Mouse (Mus musculus): ENCODE data around the gene Olfr1382. TPM values are rescaled to one million over a fixed set of nuclear protein-coding genes. Genes with fewer than 3 reads are reported as not detected.

Gene Olfr1382
- polyA plus RNA-seq (2012; fragmentation: generic; extraction: Trizol): not detected

DNA sequence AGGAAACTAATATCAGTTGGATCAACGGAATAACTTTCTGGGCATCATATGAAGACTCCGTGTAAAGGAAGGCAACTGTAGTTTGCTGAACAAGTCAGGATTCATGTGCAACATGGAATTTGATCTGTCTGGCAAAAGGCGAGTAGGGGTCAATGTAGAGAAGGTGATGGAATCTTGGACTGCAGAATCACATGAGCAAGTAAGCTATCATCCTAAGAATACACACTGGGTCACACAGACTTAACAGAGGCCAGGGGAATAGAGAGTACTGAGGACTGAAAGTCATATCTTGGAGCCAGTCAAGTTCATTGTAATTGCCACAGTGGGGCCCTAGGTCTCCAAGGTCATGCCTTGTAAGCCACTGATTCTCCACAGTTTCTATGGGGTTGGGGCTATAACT is at the start of gene Olfr1382:
Gene Olfr1382, plus strand, starts transcription at position 301 of the 400 bp plus-strand sequence.

GRCm38 (mm10) chr11:49488770-49489169 is 39.3 kb upstream of the Olfr1382 start, which contains the start of gene Olfr1385:
Olfr1385 (plus strand) TSS chr11:49489070.

DNA sequence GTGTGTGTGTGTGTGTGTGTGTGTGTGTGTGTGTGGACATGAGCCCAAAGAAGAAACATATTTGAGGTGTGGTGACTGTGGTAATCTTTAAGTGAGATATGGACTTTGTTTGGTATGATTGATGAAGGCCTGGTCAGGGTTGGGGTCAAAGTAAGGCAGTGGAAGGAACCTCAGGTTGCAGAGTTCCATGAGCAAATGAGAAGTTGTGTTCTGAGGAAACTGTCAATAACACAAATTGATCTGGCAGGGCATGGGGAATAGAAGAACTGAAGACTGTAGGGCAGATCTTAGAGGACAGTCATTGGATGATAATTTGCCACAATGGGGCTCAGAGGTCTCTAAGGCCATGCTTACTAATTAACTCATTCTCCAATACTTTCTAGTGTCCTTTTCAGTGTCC is 8.7 kb upstream of the Olfr1382 start, which contains the start of gene Olfr1383:
Gene Olfr1383, plus strand, starts transcription at position 301 of the 400 bp plus-strand sequence.

DNA sequence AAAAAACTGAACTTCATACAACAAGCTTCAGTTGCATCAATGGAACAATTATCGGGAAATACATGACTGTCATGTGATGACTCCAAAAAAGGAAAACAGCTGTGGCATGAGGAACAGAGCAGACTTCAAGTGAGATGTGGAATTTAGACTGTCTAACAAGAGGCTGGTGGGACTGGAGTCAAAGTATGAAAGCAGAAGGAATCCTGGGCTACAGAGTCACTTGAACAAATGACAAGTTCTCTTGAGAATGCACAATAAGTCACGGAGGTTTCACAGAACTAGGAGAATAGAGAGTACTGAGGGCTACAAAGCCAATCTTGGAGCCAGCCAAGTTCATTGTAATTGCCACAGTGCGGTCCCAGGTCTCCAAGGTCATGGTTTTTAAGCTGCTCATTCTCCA is 15.1 kb downstream of the Olfr1382 start, which contains the start of gene Olfr1381:
Gene Olfr1381, plus strand, starts transcription at position 301 of the 400 bp plus-strand sequence.

GRCm38 (mm10) chr11:49556578-49556977 is 28.5 kb downstream of the Olfr1382 start, which contains the start of gene Olfr1380:
Olfr1380 (plus strand) TSS chr11:49556878.

Other genes starting within 250 kb of the Olfr1382 start
- gene Olfr1393, start 249.9 kb upstream of the Olfr1382 start, polyA plus RNA-seq (2012; fragmentation: generic; extraction: Trizol): under 1 TPM in 1 of 2 experiments, not detected in 1; 0.04 TPM
- gene Olfr1392, start 243.0 kb upstream of the Olfr1382 start, polyA plus RNA-seq (2012; fragmentation: generic; extraction: Trizol): under 1 TPM in 1 of 2 experiments, not detected in 1; 0.09 TPM
- not detected for gene Olfr10, start 223.5 kb upstream of the Olfr1382 start, polyA plus RNA-seq (2012; fragmentation: generic; extraction: Trizol)
- not detected for gene Olfr1391, start 205.5 kb upstream of the Olfr1382 start, polyA plus RNA-seq (2012; fragmentation: generic; extraction: Trizol)
- not detected for gene Olfr1390, start 193.1 kb upstream of the Olfr1382 start, polyA plus RNA-seq (2012; fragmentation: generic; extraction: Trizol)
- gene Olfr1389, start 105.2 kb upstream of the Olfr1382 start, polyA plus RNA-seq (2012; fragmentation: generic; extraction: Trizol): not detected
- under 1 TPM; 0.01 TPM for gene Olfr1388, start 91.6 kb upstream of the Olfr1382 start, polyA plus RNA-seq (2012; fragmentation: generic; extraction: Trizol)
- gene Olfr1387, start 72.9 kb upstream of the Olfr1382 start, polyA plus RNA-seq (2012; fragmentation: generic; extraction: Trizol): not detected
- not detected for gene Olfr1386, start 63.2 kb upstream of the Olfr1382 start, polyA plus RNA-seq (2012; fragmentation: generic; extraction: Trizol)
- under 1 TPM in 1 of 2 experiments, not detected in 1; 0.01 TPM for gene Olfr1385, start 39.2 kb upstream of the Olfr1382 start, polyA plus RNA-seq (2012; fragmentation: generic; extraction: Trizol)
- not detected for gene Olfr1384, start 21.5 kb upstream of the Olfr1382 start, polyA plus RNA-seq (2012; fragmentation: generic; extraction: Trizol)
- gene Olfr1383, start 8.6 kb upstream of the Olfr1382 start, polyA plus RNA-seq (2012; fragmentation: generic; extraction: Trizol): not detected
- not detected for gene Olfr1381, start 15.2 kb downstream of the Olfr1382 start, polyA plus RNA-seq (2012; fragmentation: generic; extraction: Trizol)
- not detected for gene Olfr1380, start 28.6 kb downstream of the Olfr1382 start, polyA plus RNA-seq (2012; fragmentation: generic; extraction: Trizol)
- not detected for gene Flt4, start 81.0 kb downstream of the Olfr1382 start, polyA plus RNA-seq (2012; fragmentation: generic; extraction: Trizol)
- not detected for gene Scgb3a1, start 135.4 kb downstream of the Olfr1382 start, polyA plus RNA-seq (2012; fragmentation: generic; extraction: Trizol)
- 10 to 100 TPM in 1 of 2 experiments, 1 to 10 TPM in 1; 1.2 to 10.5 TPM for gene Cnot6, start 184.5 kb downstream of the Olfr1382 start, polyA plus RNA-seq (2012; fragmentation: generic; extraction: Trizol)